Mouse (Mus musculus): ENCODE results near the gene Tmem156. TPM values are rescaled to one million over a fixed set of nuclear protein-coding genes. Genes with fewer than 3 reads are reported as not detected.

Tmem156 gene
- polyA plus RNA-seq, 1 experiment from 2014 or later, result 1.6 TPM

GRCm38 (mm10) chr5:65073247-65073646, 18.7 kb downstream of the Tmem156 start:
- 61% methylated on average over 4 of the region's 4 CpGs for WGBS
- H3K4me2 ChIP-seq (replicated peaks; ENCODE audit: low read depth), result no peak overlapping the region
- ATAC-seq (ENCODE audit: low FRiP score, low TSS enrichment), result no peak

DNA sequence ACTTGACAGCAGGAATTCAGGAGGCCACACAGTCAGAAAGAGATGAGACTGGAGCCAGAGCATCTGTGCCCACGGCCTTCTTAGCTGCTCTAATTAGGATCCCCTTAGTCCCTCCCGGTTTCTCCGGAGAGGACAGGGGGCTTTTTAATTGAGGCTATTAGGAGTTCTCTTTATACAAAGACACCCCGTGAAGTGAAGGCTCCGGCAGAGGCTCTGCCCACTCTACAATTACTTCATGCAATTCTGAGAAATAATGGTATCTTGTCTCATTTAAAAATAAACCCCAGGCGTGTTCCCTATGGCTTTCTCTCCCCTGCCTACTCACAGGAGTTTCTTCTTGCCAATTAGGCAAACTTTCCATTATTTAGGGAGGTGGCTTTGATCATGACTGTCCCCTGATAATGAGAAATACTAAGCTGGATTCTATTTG, 20.2 kb downstream of the Tmem156 start:
- H3K4me2 ChIP-seq (replicated peaks; ENCODE audit: low read depth), result no peak overlapping the region
- H3K9me3 ChIP-seq (ENCODE audit: control insufficient read depth, low read length), result no peaks in the 10 kb centered on the region
- WGBS, result 76% methylated on average over 6 of the region's 6 CpGs
- H3K36me3 ChIP-seq (ENCODE audit: control insufficient read depth, insufficient read depth, low read length), result no peaks in the 10 kb centered on the region
- DNase-seq (ENCODE audit: low spot score) (no peak), ATAC-seq (ENCODE audit: low FRiP score, low TSS enrichment) (no peak)
- no peak for TF ChIP-seq CTCF (IDR thresholded peaks at IDR 0.05; ENCODE audit: low read depth)
- H3K4me3 ChIP-seq (ENCODE audit: low read depth, low read length), result no peak overlapping the region
- H3K27me3 ChIP-seq (ENCODE audit: control insufficient read depth, insufficient read depth, low read length), result no peaks in the 10 kb centered on the region
- H3K9ac ChIP-seq (ENCODE audit: low read length), result no peak overlapping the region
- no peak overlapping the region for H3K27ac ChIP-seq (replicated peaks)
- H3K4me1 ChIP-seq (replicated peaks; ENCODE audit: control insufficient read depth, insufficient read depth), result no peaks in the 10 kb centered on the region

More at GRCm38 (mm10) chr5:65073247-65073646, 18.7 kb downstream of the Tmem156 start:
- Histone ChIP-seq H3K9me3 (ENCODE audit: control insufficient read depth, low read length) (no peaks in the 10 kb centered on the region), H3K4me1 (replicated peaks; ENCODE audit: control insufficient read depth, insufficient read depth) (no peaks in the 10 kb centered on the region), H3K27me3 (ENCODE audit: control insufficient read depth, insufficient read depth, low read length) (no peaks in the 10 kb centered on the region), H3K4me3 (ENCODE audit: low read depth, low read length) (no peak overlapping the region), H3K9ac (ENCODE audit: low read length) (no peak overlapping the region), H3K36me3 (ENCODE audit: control insufficient read depth, insufficient read depth, low read length) (no peaks in the 10 kb centered on the region), H3K27ac (replicated peaks) (no peak overlapping the region)
- no peak for DNase-seq (ENCODE audit: low spot score)
- TF ChIP-seq EP300 (optimal IDR thresholded peaks at IDR 0.05) (no peak), CTCF (IDR thresholded peaks at IDR 0.05; ENCODE audit: low read depth) (no peak)

GRCm38 (mm10) chr5:65069872-65070271, 22.1 kb downstream of the Tmem156 start:
- ATAC-seq (ENCODE audit: low FRiP score, low TSS enrichment) (no peak), DNase-seq (ENCODE audit: low spot score) (no peak)
- TF ChIP-seq CTCF (IDR thresholded peaks at IDR 0.05; ENCODE audit: low read depth), result no peak
- TF ChIP-seq EP300 (optimal IDR thresholded peaks at IDR 0.05), result no peak
- Histone ChIP-seq H3K27me3 (ENCODE audit: control insufficient read depth, insufficient read depth, low read length) (no peaks in the 10 kb centered on the region), H3K9me3 (ENCODE audit: control insufficient read depth, low read length) (no peaks in the 10 kb centered on the region), H3K9ac (ENCODE audit: low read length) (no peak overlapping the region), H3K4me1 (replicated peaks; ENCODE audit: control insufficient read depth, insufficient read depth) (no peaks in the 10 kb centered on the region), H3K27ac (replicated peaks) (no peak overlapping the region), H3K4me2 (replicated peaks; ENCODE audit: low read depth) (no peak overlapping the region), H3K4me3 (ENCODE audit: low read depth, low read length) (no peak overlapping the region), H3K36me3 (ENCODE audit: control insufficient read depth, insufficient read depth, low read length) (no peaks in the 10 kb centered on the region)
- WGBS, result 47% methylated on average over 11 of the region's 11 CpGs

DNA sequence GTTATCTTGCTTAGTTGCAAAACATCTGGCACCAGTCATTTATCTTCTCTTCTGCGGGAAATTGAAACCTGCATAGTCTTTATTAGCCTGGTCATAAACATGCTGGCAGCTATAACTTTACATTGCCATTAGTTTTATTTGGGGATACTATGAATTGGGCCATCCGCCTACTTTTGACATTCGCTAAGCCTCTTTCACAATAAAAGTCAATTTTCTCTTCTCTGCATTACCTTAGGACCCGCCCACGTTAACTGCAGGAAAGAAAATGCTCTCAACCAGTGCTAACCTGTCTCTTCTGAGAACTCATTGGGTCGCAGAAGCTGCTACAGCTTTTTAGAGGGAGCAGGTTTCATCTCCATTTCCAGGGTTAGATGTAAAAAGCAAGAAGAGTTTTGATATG, 23.8 kb downstream of the Tmem156 start:
- no peaks in the 10 kb centered on the region for H3K9me3 ChIP-seq (ENCODE audit: control insufficient read depth, low read length)
- no peak for TF ChIP-seq EP300 (optimal IDR thresholded peaks at IDR 0.05)
- no peak for TF ChIP-seq CTCF (IDR thresholded peaks at IDR 0.05; ENCODE audit: low read depth)
- H3K4me1 ChIP-seq (replicated peaks; ENCODE audit: control insufficient read depth, insufficient read depth), result no peaks in the 10 kb centered on the region
- H3K4me3 ChIP-seq (ENCODE audit: low read depth, low read length), result no peak overlapping the region
- no peaks in the 10 kb centered on the region for H3K27me3 ChIP-seq (ENCODE audit: control insufficient read depth, insufficient read depth, low read length)
- DNase-seq (ENCODE audit: low spot score), result no peak
- 65% methylated on average over 6 of the region's 6 CpGs for WGBS
- no peak for ATAC-seq (ENCODE audit: low FRiP score, low TSS enrichment)
- H3K27ac ChIP-seq (replicated peaks), result no peak overlapping the region
- no peak overlapping the region for H3K4me2 ChIP-seq (replicated peaks; ENCODE audit: low read depth)
- H3K36me3 ChIP-seq (ENCODE audit: control insufficient read depth, insufficient read depth, low read length), result no peaks in the 10 kb centered on the region
- no peak overlapping the region for H3K9ac ChIP-seq (ENCODE audit: low read length)

DNA sequence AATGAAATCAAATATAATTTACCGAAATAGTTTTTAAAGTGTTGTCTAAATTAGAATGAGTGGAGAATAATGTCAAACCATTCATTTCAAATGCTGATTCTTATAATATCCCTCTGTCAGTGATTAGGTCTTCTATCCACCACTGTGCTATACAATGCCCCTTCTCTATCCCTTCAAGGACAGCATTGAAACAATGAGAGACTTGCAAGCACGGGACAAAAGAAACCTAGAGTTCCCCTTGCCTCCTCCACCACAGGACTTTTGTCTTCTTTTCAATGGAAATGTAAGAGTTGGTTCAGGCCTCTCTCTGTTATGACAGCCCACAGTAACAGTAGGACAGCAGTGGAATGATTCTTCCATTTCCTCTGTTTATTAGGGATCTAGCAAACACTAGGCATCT, 28.7 kb downstream of the Tmem156 start:
- WGBS, result 84% methylated on average over 2 of the region's 2 CpGs
- Histone ChIP-seq H3K27me3 (ENCODE audit: control insufficient read depth, insufficient read depth, low read length) (no peaks in the 10 kb centered on the region), H3K4me3 (ENCODE audit: low read depth, low read length) (no peak overlapping the region), H3K9me3 (ENCODE audit: control insufficient read depth, low read length) (no peaks in the 10 kb centered on the region), H3K4me1 (replicated peaks; ENCODE audit: control insufficient read depth, insufficient read depth) (no peaks in the 10 kb centered on the region), H3K36me3 (ENCODE audit: control insufficient read depth, insufficient read depth, low read length) (no peaks in the 10 kb centered on the region), H3K27ac (replicated peaks) (no peak overlapping the region), H3K9ac (ENCODE audit: low read length) (no peak overlapping the region), H3K4me2 (replicated peaks; ENCODE audit: low read depth) (no peak overlapping the region)
- DNase-seq (ENCODE audit: low spot score) (no peak), ATAC-seq (ENCODE audit: low FRiP score, low TSS enrichment) (no peak)
- TF ChIP-seq CTCF (IDR thresholded peaks at IDR 0.05; ENCODE audit: low read depth) (no peak), EP300 (optimal IDR thresholded peaks at IDR 0.05) (no peak)

GRCm38 (mm10) chr5:65062236-65062635, 29.7 kb downstream of the Tmem156 start:
- no peak for ATAC-seq (ENCODE audit: low FRiP score, low TSS enrichment)
- H3K4me1 ChIP-seq (replicated peaks; ENCODE audit: control insufficient read depth, insufficient read depth), result no peaks in the 10 kb centered on the region
- DNase-seq (ENCODE audit: low spot score), result no peak
- no peak overlapping the region for H3K27ac ChIP-seq (replicated peaks)
- no peak overlapping the region for H3K9ac ChIP-seq (ENCODE audit: low read length)
- no peaks in the 10 kb centered on the region for H3K27me3 ChIP-seq (ENCODE audit: control insufficient read depth, insufficient read depth, low read length)
- no peak overlapping the region for H3K4me3 ChIP-seq (ENCODE audit: low read depth, low read length)
- H3K4me2 ChIP-seq (replicated peaks; ENCODE audit: low read depth), result no peak overlapping the region
- H3K36me3 ChIP-seq (ENCODE audit: control insufficient read depth, insufficient read depth, low read length), result no peaks in the 10 kb centered on the region
- no peaks in the 10 kb centered on the region for H3K9me3 ChIP-seq (ENCODE audit: control insufficient read depth, low read length)
- TF ChIP-seq CTCF (IDR thresholded peaks at IDR 0.05; ENCODE audit: low read depth), result no peak
- TF ChIP-seq EP300 (optimal IDR thresholded peaks at IDR 0.05), result no peak
- 92% methylated on average over 4 of the region's 4 CpGs for WGBS

Measured in stomach, postnatal 0 days (tissue).